Mouse (Mus musculus) 3134 (cell line): ENCODE measurements around the gene Myo3b.

ENCODE experiments used
- DNase-seq: peaks from one replicate; pipeline ENCODE4 v3.0.0-alpha.2; 2011; ENCODE audit warnings: low spot score; ENCODE audit not compliant: insufficient read length; ENCODE audit errors: extremely low read depth

Myo3b gene

DNA sequence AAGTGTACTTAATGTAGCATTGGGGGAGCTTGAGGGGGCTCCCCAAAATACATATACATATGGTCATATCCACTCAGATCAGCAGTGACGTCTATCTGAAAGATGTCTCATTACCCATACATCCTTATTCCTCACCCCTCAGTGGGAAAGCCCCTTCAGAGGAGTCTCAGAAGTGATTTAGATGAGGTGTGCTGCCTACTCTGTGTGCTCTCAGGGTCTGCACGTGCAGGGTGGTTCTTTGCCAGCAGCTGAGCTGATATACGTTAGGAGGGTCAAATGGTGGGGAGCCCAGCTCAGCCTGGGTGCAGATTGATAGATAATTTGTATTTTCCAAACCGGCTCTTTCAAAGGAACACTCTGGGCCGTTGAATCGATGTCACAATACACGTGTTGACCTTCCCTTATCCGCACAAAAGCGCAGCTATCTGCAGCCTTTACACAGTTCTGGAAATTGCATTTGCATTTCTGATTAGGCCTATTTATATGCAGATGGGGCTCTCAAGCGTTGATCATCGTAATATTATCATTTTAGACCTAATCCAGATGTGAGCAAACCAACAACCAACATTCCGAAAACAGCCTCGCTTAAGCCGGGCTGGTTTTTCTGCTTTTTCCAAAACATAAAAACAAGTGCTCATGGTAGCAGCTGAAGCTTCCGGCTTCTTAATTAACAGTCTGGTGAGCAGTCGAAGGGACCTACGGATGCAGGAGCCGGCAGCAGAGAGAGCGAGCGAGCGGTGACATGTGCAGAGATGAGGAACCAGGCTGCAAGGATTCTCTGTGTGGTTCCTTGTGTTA, 88.6 kb downstream of the Myo3b start:
- DNase-seq = no peak

GRCm38 (mm10) chr2:70128590-70128989, 89.7 kb downstream of the Myo3b start:
- no peak for DNase-seq

DNA sequence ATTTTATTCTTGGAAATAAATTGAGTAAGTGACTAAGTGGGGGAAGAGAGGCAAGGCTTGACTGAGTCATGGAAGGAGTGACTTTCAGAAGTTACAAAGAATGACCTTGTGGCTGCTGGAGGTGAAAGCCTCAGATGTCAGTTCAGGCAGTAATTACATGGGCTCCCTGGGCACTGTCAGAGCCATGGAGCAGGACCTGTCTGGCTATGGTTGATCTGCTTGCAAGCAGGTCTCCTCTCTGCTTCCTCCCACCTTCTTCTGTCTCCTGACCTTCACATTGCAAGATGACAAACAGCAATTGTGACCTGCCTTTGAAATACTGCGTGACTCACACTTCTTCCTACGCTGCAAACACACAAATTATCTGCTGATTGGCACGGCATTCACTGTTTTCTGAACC, 90.6 kb downstream of the Myo3b start:
- DNase-seq = peak; percentile 22

- no peak for DNase-seq
Observed at GRCm38 (mm10) chr2:70133281-70133680, 94.4 kb downstream of the Myo3b start.

DNA sequence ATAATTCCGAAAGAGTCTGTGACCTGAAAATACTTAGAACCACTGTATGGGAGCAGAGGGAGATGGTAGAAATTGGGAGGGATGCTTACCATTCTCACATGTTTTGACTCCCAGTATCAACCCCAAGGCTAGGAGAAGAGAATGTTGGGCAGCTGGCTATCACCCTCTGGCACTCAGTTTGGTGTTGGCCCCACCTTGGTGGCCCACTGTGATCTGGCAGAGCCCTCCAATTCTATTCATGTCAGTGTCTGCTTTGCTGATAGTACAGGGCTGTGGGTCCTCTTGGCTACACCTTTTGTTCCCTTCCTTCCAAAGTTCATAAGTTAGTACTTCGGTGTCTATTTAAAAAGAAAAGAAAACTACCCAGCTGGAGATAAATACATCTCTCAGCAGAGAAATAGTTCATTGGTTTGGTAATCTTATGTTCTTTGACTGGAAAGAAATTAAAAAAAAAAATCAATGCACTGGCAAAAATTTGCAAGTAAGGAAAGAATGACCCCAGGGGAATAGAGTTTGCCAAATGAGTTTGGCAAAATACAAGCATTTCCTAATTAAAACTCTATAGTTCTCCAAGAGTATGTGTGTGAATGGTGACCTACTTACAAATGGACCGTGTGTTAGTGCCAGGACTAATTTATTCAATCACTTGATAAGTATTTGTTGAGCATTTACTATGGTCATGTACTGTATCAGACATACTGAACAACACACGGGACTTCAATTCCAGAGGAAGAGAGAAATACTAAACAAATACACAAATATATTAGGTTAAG, 98.5 kb downstream of the Myo3b start:
- DNase-seq = no peak

DNA sequence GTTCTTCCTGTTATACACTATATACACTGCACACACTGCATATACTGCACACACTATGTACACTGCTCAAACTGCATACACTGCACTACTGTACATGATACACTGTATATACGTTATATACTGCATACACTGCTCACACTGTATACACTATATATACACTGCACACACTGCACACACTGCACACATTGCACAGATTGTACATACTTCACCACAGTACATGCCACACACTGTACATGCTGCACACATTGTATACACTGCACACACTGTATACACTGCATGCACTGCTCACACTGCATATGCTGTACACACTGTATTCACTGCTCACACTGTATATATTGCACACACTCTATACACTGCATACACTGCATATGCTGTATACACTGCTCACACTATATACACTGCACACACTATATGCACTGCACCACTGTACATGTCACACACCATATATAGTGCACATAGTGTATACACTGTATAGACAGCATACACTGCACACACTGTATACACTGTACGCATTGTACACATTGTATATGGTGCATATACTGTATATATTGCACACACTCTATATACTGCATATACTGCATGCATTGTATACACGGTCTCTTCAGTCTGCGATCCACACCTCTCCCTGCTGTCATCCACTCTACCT, 104.7 kb downstream of the Myo3b start:
- DNase-seq = no peak

- DNase-seq = no peak
Observed at GRCm38 (mm10) chr2:70146993-70147581, 108.2 kb downstream of the Myo3b start.

GRCm38 (mm10) chr2:70148821-70149510, 110.0 kb downstream of the Myo3b start:
- DNase-seq = no peak

DNA sequence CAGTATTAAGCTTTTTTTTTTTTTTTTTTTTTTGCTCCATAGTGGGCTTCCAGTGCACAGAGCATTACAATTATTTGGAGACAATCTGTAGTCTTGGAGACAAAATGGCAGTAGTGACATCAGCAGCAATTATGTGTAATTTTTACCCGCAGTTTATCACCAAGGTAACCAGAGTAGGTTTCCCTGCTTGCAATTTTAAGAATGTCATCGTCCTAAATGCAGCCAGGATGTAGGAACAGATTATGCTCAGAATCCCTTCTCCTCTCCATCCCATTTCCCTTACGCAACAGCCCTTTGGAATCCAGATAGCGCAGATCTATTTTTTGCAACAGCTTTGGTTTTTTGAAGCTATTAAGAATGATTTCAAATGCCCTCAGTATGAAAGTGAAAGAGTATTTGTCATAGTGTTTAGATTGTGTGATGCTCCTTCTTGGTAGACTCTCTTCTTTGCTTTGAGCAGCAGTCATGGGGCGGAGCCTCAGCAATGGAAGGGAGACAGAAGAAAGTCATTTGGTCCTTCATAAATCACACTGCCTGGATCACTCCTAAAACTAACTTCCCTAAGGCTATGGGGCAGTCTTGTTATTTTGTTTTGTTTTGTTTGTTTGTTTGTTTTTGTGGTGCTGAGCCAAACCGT, 111.6 kb downstream of the Myo3b start:
- DNase-seq = no peak

GRCm38 (mm10) chr2:70151930-70152329, 113.0 kb downstream of the Myo3b start:
- no peak for DNase-seq

GRCm38 (mm10) chr2:70155226-70155836, 116.4 kb downstream of the Myo3b start:
- DNase-seq = no peak

DNA sequence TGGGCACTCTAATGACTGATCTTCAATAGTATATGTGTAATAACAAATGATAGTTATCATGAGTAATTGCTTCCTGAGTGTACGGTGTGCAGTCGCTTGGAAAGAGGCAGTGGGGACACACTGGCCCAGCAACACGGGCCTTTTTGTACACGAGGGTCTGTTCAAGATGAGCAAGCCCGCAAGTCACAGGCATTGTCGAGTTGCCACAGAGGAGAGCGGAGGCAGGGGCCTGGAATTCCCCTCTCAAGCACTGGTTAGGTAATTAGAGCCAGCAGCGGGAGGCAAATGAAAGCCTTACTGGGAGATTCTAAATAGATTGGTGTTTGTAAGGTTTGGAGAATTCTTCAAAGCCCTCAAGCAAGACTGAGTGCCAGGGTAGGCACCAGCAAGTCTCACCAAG, 120.6 kb downstream of the Myo3b start:
- DNase-seq = no peak

GRCm38 (mm10) chr2:70166231-70166630, 127.3 kb downstream of the Myo3b start:
- no peak for DNase-seq

DNA sequence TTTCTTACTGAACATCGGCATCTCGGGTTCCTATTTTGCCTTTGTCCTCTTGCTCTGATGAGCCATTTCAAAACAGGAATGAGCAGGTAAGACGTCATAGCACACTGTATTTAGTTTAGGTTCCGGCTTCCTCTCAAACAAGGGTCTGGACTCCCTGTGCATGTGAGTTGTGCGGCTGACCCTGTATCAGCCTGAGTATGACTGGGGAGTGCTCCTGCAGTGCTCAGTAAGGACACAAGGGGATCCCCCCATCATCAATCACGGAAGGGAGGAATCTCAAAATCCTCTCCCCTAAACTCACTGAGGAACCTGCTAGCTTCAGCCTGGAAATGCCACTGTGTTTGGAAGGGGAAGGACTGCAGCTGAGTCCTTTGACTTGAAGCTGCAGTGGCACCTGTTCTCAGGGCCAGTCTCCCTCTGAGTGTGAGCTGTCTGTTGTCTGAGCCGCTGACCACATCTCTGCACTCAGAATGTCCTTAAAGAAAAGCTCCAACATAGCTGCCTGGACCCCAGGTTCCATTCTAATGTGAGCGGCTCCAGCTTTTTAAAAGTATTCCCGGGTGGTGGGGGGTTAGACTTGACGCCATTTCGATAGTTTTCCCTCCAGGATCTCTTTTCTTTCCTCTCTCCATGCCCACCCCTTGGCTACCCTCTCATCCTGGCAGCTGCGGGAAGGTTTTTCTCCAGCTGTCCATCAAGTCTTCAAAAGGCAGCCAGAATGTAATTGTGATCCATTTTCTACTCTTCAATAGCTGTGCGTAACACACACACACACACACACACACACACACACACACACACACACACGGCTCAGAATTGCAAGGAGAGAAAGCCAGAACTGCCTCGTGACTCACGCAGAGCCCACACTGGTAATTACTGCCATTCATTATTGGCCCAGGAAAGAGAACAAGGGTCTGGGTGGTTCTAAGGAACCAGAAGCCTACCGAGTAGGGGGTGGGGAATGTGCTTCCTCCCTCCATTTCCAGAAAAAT, 129.3 kb downstream of the Myo3b start:
- DNase-seq = no peak

- no peak for DNase-seq
Observed at GRCm38 (mm10) chr2:70170469-70170868, 131.5 kb downstream of the Myo3b start.

DNA sequence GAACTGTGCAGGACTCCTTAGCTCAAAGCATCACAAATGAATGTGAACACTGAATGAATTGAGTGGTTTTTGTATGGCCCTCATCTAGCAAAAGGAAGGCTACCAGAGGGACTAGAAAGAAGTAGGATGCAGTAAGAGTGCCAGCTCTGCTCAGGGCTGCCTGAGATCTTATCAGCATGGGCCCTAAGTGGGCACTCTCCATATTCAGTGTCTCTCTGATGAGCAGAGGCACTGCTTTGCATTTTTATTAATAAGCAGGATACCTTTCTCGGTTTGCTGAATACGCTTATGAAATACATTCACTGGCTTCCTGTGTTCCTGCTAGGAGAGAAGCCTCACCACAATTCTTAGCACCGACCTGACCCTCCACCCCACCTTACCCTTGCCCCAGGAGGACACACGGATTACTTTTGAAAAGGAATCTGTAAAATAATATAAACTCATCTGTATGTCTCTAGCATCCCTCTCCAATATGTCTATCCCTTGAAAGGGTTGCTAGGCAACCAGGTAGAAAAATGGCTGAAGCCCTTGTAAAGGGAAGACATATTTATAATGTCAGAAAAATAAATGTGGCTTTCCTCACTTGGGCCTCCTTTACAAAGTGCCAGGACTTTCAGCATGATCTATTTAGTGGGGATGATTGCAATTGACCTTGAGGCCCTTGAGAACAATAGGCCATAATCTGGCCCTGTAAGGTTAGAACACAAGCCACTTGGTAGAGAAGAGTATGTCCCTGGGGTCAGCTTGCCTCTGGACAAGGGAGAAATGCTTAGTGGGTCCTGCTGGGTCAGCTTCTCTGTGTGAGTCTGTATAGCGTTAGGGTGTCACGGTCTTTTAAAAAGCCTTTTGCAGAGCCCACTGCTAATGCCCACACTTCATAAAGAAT, 138.1 kb downstream of the Myo3b start:
- DNase-seq = no peak

DNA sequence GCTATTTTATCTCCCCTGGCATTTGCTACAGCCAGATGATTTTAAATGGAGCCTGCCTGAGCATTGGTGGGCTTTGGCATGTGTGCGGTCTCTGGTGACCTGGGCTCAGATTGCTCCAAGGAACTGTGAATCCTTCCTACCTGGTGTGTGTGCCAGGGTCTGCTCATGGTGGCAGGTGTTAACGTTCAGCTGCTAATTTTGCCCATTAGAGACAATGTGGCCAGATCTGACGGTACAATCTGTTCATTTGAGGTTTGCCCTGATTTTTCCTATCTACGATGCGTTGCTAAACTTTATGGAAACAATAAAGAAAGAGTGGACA, 138.7 kb downstream of the Myo3b start:
- DNase-seq = no peak

DNA sequence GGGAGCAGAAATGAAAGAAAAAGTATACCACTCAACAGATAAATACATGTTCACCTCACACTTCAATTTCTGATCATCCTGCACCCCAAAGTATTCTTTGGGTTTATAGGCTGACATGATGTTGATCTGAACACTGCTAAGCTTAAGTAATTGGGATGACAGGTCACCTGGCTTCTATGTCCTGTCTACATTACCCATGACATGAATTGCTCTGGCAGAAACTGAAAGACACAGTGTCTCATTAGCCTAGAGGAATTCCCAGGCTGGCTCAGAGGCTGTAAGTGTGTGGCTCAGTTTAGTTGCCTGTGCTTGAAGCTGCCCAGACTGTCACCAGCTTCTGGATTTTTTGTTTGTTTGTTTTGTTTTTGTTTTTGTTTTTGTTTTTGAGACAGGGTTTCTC, 139.3 kb downstream of the Myo3b start:
- no peak for DNase-seq
